Mouse (Mus musculus): Measurements from ENCODE around the gene Hnrnpa1. TPM values are rescaled to one million over a fixed set of nuclear protein-coding genes. Genes with fewer than 3 reads are reported as not detected.
"Not testable (repeated sequence)": the region's sequence is repeated elsewhere in the genome, so short reads cannot be mapped to it uniquely, and the experiment has no call there.

Hnrnpa1 gene
- polyA plus RNA-seq, 1 experiment, result 1,085 TPM

DNA sequence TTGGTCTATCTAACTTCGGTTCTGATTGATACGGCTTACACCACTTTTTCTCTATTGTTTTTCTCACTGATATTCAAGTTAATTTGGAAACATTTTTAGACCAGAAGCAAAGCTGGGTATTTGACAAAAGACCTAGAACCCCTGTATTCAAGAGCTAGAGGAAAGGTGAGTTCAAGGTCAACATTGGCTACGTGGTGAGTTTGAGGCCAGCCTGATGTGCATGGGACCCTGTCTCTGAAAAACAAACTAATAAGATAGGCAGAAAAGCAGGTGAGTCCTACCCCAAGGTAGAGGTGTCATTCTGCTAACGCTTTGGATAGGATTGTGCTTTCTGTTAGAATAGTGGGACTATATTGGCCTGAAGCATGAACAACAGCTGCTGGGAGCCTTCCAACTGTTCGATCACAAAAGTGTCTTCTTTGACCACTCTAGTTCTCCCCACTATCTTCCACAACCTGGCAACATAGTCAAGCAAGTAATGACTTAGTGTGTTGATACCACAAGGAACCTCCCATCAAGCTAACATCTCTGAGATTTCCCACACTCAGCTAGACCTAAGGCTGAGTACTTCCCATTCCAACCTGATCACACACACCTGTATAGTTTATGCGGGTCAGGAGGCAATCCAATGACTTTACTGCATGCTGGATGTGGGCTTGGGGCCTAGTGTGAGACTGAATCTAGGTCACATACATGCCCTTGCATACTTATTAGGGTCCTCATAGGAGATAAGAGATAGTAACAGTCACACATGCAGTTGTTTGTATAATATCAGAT, 16.2 kb downstream of the Hnrnpa1 start:
- DNase-seq (ENCODE audit: low read depth), result no peak
- no peak for TF ChIP-seq CTCF (IDR thresholded peaks at IDR 0.05; ENCODE audit: borderline replicate concordance, extremely low read depth, insufficient read depth, insufficient read length)
- TF ChIP-seq POLR2A (IDR thresholded peaks at IDR 0.05; ENCODE audit: borderline replicate concordance, extremely low read depth, insufficient read depth, insufficient read length, poor library complexity, severe bottlenecking), result no peak

DNA sequence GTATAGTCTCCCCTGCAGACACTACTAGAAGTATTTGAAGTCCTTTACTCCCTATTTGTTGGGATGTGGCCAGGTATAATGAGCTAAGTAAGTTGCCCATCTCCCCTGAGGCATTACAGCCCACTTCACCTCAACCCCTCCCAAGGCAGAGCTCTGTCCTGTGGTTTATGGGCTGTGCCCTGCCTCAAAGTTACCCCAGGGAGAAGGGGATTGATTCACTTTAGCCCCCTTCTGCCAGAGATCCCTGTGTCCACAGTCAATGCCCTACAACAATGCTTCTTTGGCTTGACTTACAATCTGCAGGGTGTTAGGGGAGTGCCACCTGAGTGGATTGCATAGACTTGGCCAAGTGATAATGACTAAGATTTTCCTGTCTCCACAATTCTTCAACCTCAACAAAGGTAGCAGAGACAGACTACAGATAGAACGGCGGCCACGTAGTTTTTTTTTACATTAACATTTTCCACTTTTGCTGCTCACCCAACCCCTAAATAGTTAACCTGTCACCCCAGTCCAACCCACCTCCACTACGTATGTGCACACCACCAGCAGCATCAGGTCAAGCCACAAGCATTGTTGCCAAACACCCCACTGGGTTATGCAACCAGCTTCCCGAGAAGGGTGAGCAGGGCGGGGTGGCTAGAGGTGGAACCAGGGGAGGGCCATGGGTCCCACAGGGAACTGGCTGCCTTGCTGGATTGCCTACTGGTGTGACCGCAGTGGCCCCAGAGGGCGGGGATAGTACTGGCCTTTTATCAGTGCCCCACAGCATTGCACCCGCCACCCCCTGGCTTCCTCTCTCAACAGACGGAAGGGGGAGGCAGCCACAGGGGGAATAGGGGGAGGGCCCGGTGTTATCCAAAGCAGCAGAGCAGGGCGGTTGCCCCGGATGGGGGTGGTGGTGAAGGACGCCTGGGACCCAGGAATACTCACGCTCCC, 17.8 kb downstream of the Hnrnpa1 start, which contains the start of gene Nfe2:
TSS of gene Nfe2 (minus strand) at position 614 of the 939 bp plus-strand sequence.
- TF ChIP-seq CTCF (IDR thresholded peaks at IDR 0.05; ENCODE audit: borderline replicate concordance, extremely low read depth, insufficient read depth, insufficient read length) (no peak), POLR2A (IDR thresholded peaks at IDR 0.05; ENCODE audit: borderline replicate concordance, extremely low read depth, insufficient read depth, insufficient read length, poor library complexity, severe bottlenecking) (no peak)
- no peak for DNase-seq (ENCODE audit: low read depth)

DNA sequence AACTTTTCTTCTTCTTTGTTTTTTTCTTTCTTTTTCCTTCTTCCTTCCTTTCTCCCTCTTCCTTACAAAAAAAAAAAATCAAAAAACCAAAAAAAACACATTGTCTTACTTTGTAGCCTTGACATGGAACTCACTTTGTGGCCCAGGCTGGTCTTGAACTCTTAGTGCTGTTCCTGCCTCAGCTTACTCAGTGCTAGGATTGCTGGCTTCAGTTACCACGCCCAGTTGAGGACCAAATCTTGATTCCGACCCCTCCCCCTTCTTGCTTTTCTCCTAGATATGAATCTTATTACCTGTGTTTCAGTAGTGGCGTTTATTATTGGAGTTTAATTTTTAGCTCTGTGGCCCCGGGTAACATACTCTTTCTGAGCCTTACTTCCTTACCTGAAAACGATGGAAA, 18.9 kb downstream of the Hnrnpa1 start:
- TF ChIP-seq CTCF (IDR thresholded peaks at IDR 0.05; ENCODE audit: borderline replicate concordance, extremely low read depth, insufficient read depth, insufficient read length) (no peak), POLR2A (IDR thresholded peaks at IDR 0.05; ENCODE audit: borderline replicate concordance, extremely low read depth, insufficient read depth, insufficient read length, poor library complexity, severe bottlenecking) (no peak)
- DNase-seq (ENCODE audit: low read depth), result no peak

DNA sequence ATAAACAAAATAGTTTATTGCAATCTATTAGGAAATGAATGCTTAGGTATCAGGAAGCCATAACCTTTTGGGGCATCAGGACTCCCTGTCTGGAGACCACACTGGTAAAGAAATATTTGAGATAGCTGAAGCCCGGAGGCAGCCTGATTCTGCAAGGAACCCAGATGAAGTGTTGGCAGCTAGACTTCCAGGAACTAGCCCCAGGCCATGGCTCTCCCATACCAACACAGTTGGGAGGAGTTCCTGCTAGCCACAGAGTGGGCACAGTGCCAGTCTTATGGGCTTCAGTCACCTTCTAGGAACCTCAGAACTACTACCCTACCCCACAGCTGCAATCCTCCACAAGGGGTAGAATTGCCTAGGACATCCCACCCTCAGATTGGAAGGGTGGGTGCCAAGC, 19.8 kb downstream of the Hnrnpa1 start:
- no peak for DNase-seq (ENCODE audit: low read depth)
- TF ChIP-seq POLR2A (IDR thresholded peaks at IDR 0.05; ENCODE audit: borderline replicate concordance, extremely low read depth, insufficient read depth, insufficient read length, poor library complexity, severe bottlenecking) (no peak), CTCF (IDR thresholded peaks at IDR 0.05; ENCODE audit: borderline replicate concordance, extremely low read depth, insufficient read depth, insufficient read length) (no peak)

DNA sequence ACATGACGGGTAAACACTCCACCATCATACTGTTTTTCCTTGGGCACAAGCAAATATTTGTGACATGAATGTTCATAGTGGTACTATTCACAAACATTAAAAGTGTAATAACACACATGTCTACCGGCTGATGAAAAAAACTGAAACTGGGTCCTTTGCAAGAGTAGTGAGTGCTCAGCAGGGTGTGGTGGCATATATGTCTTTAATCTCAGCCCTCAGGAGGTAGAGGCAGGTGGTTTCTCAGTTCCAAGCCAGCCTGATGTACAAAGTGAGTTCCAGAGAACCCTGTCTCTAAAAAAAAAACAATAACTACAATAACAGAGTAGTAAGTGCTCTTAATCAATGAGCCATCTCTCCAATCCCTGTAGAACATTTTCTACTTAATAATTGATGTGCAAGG, 24.6 kb downstream of the Hnrnpa1 start:
- DNase-seq (ENCODE audit: low read depth), result no peak
- TF ChIP-seq CTCF (IDR thresholded peaks at IDR 0.05; ENCODE audit: borderline replicate concordance, extremely low read depth, insufficient read depth, insufficient read length), result no peak
- no peak for TF ChIP-seq POLR2A (IDR thresholded peaks at IDR 0.05; ENCODE audit: borderline replicate concordance, extremely low read depth, insufficient read depth, insufficient read length, poor library complexity, severe bottlenecking)

DNA sequence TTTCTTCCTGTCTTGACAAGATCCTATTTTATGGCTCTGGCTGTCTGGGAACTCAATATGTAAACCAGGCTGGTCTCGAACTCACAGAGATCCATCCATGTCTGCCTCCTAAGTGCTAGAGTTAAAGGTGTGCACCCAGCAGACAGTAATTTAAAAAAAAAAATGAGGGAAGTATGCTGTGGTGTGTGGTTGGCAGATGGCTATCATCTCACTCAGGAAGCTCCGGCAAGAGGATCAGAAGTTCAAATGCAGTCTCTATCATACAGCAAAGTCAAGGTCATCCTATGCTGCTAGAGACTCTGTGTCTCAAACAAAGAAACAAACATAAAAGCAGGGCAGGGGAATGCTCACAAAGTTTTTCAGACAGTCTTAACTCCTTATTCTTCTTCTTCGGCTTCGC, 28.7 kb downstream of the Hnrnpa1 start:
- TF ChIP-seq POLR2A (IDR thresholded peaks at IDR 0.05; ENCODE audit: borderline replicate concordance, extremely low read depth, insufficient read depth, insufficient read length, poor library complexity, severe bottlenecking), result no peak
- TF ChIP-seq CTCF (IDR thresholded peaks at IDR 0.05; ENCODE audit: borderline replicate concordance, extremely low read depth, insufficient read depth, insufficient read length), result no peak
- no peak for DNase-seq (ENCODE audit: low read depth)

DNA sequence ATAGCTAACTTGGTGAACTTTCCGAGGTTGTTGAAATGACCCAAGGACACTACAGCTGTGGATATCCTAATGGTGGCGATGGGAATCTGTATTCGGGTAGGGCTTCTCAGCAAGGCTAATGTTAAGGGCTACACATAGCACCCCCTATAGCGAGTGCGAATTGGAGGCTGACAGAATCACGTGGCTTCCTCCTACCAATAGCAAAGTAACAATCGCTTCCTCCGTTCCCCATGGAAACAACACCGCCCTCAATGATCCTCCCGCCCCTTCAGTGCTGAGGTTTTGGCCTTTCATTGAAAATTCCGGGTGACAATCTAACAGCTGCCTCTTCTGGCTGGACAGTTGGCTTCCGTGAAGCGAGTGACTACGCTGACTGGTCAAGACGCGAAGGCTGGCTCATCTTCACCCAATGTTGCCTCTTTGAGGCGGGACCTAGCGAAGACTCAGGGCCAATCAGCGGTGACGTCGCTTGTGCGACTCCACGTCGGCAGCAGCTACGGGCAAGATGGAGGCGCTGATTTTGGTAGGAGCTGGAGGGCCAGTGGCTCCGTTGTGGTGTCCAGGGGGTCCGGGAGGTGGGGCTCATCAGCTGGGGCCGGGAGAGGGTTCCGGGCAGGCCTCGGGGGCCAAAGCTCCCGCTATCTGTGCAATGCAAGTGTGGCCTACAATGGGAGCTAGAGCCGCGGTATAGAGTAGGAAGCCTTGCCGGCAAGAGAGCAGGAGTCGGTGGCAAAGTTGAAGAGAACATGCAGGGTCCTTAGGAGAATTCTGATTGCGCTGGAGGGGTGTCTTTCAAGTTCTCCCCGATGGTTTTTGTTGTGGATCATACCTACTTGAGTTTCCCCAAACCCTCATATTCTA, 32.4 kb downstream of the Hnrnpa1 start, which contains the start of gene Copz1:
TSS of gene Copz1 (plus strand) at position 296 of the 861 bp plus-strand sequence.
- TF ChIP-seq CTCF (IDR thresholded peaks at IDR 0.05; ENCODE audit: borderline replicate concordance, extremely low read depth, insufficient read depth, insufficient read length), result peak; percentile 20; the same call in 1 of the 2 replicates
- peak; percentile 50; the same call in 1 of the 2 replicates for TF ChIP-seq POLR2A (IDR thresholded peaks at IDR 0.05; ENCODE audit: borderline replicate concordance, extremely low read depth, insufficient read depth, insufficient read length, poor library complexity, severe bottlenecking)
- DNase-seq (ENCODE audit: low read depth), result peak; percentile 100

DNA sequence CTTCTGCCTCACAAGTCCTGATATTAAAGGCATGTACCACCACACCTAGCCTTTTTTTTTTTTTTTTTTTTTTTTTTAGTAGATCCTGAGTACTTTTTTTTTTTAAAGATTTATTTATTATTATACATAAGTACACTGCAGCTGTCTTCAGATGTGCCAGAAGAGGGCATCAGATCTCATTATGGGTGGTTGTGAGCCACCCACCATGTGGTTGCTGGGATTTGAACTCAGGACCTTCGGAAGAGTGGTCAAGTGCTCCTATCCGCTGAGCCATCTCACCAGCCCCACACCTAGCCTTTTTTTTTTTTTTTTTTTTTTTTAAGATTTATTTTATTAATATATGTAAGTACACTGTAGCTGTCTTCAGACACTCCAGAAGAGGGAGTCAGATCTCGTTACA, 35.7 kb downstream of the Hnrnpa1 start:
- DNase-seq (ENCODE audit: low read depth), result not testable (repeated sequence)

DNA sequence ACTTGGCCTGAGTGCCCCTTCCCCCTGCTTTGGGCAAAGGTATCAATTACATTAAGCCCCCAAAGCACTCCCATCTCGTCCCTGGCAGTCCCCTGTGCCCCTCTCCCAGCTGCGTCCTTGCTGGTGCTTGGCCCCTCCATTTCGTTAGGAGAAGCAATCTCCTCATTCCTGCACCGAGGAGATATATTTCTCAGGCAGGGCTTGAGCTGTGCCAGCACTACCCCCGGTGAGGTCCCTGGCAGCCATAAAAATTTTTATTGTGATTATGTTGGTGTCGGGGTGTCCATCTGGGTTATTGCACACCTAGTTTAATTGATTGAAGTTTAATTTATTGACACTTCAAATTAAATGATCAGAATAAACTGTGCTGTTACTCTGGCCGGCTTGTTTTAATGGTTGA, 37.7 kb downstream of the Hnrnpa1 start:
- DNase-seq (ENCODE audit: low read depth), result no peak
- TF ChIP-seq CTCF (IDR thresholded peaks at IDR 0.05; ENCODE audit: borderline replicate concordance, extremely low read depth, insufficient read depth, insufficient read length) (no peak), POLR2A (IDR thresholded peaks at IDR 0.05; ENCODE audit: borderline replicate concordance, extremely low read depth, insufficient read depth, insufficient read length, poor library complexity, severe bottlenecking) (no peak)

DNA sequence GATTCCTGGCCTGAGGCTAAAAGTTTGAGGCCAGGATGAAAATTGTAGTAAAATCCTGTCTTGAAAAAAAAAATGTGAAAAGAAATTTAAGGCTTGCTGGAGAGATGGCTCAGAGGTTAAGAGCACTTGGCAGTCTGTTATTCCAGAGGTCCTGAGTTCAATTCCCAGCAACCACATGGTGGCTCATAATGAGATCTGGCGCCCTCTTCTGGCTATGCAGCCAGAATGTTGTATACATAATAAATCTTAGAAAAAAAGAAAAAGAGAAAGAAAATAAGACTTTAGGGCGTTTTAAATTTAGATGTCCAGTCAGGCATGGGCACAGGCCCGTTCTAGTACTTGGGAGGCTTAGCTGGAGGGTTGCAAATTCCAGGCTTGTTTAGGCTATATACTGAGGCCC, 39.5 kb downstream of the Hnrnpa1 start:
- TF ChIP-seq POLR2A (IDR thresholded peaks at IDR 0.05; ENCODE audit: borderline replicate concordance, extremely low read depth, insufficient read depth, insufficient read length, poor library complexity, severe bottlenecking) (no peak), CTCF (IDR thresholded peaks at IDR 0.05; ENCODE audit: borderline replicate concordance, extremely low read depth, insufficient read depth, insufficient read length) (no peak)
- no peak for DNase-seq (ENCODE audit: low read depth)
